Mouse (Mus musculus): ENCODE measurements around the gene Tas2r102. TPM values are rescaled to one million over a fixed set of nuclear protein-coding genes. Genes with fewer than 3 reads are reported as not detected.

Gene Tas2r102
- total RNA-seq, 1 experiment = not detected

DNA sequence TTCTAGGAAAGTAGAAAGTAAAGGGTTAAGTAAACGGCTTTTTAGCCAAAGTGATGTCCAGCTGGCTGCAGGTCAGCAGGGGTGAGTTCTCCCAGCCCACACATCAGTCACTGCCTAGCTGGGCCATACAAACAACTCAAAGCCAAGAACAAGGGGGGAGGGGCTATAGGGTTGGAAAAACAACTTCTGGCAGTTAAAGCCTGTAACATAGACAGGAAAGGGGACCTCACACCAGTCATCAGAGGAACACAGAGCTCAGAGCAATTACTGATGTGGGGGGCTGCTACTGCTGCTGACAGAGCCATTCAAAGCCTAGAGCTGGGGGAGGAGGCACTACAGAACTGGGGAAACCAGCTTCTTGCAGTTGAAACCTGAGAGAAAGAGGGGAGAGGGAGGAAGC is 33.5 kb downstream of the Tas2r102 start:
- Histone ChIP-seq H3K27ac (ENCODE audit: insufficient read depth, low read depth, low read length, poor library complexity, severe bottlenecking) (no peak overlapping the region), H3K4me3 (ENCODE audit: insufficient read depth in 1 of 2, low read depth in 1 of 2, low read length in 2 of 2, poor library complexity in 1 of 2, severe bottlenecking in 1 of 2) (no peak overlapping the region), H3K4me1 (ENCODE audit: control insufficient read depth in 2 of 2, insufficient read depth in 2 of 2, low read length in 2 of 2, poor library complexity in 1 of 2) (no peaks in the 10 kb centered on the region), H3K9me3 (ENCODE audit: control insufficient read depth, insufficient read depth, low read depth, low read length) (no peaks in the 10 kb centered on the region), H3K9ac (ENCODE audit: insufficient read depth, low read depth, low read length, poor library complexity, severe bottlenecking) (no peak overlapping the region), H3K36me3 (ENCODE audit: control insufficient read depth, insufficient read depth, low read length, poor library complexity, severe bottlenecking) (no peaks in the 10 kb centered on the region)
- in situ Hi-C loops (cut with MboI; ENCODE audit: low sequenced_read_pairs in 2 of 2, unreplicated experiment in 2 of 2) = no loop called here
- DNase-seq (ENCODE audit: low read depth, low spot score) = no peak
- no peak for TF ChIP-seq CHD2 (IDR thresholded peaks at IDR 0.05; ENCODE audit: low read depth, low read length)
- TF ChIP-seq ZC3H11A (IDR thresholded peaks at IDR 0.05; ENCODE audit: borderline replicate concordance, low read depth, low read length) = no peak
- no peak for TF ChIP-seq HCFC1 (IDR thresholded peaks at IDR 0.05; ENCODE audit: borderline replicate concordance, insufficient read depth, low read length)
- TF ChIP-seq MAFK (IDR thresholded peaks at IDR 0.05; ENCODE audit: insufficient read depth, low read depth, low read length) = no peak
- TF ChIP-seq ZNF384 (IDR thresholded peaks at IDR 0.05; ENCODE audit: low read depth, low read length) = no peak

DNA sequence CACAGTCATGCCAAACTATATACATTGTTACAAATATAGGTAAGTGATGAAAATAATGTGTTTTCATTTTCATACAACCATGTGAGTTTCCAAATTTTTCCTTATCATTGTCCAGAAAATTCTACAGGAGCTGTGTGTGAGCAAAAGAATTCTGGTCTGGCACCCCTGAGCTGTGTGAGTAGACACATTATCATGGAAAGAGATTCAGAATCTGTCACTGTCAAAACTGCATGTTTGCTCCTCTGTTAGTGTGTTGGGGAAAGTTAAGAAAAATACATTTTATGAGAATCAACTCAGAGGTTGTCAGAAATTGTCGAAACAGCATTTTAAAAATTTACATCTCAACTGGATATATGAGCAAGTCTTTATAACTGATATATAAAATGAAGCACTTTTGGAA is 40.6 kb downstream of the Tas2r102 start, which contains the start of gene Tas2r117:
Gene Tas2r117, plus strand, starts transcription at position 301 of the 400 bp plus-strand sequence.
- no peaks in the 10 kb centered on the region for H3K9me3 ChIP-seq (ENCODE audit: control insufficient read depth, insufficient read depth, low read depth, low read length)
- no peak for DNase-seq (ENCODE audit: low read depth, low spot score)
- no peaks in the 10 kb centered on the region for H3K36me3 ChIP-seq (ENCODE audit: control insufficient read depth, insufficient read depth, low read length, poor library complexity, severe bottlenecking)
- TF ChIP-seq CHD2 (IDR thresholded peaks at IDR 0.05; ENCODE audit: low read depth, low read length) (no peak), HCFC1 (IDR thresholded peaks at IDR 0.05; ENCODE audit: borderline replicate concordance, insufficient read depth, low read length) (no peak), MAFK (IDR thresholded peaks at IDR 0.05; ENCODE audit: insufficient read depth, low read depth, low read length) (no peak), ZNF384 (IDR thresholded peaks at IDR 0.05; ENCODE audit: low read depth, low read length) (no peak), ZC3H11A (IDR thresholded peaks at IDR 0.05; ENCODE audit: borderline replicate concordance, low read depth, low read length) (no peak)
- in situ Hi-C loops (cut with MboI; ENCODE audit: low sequenced_read_pairs in 2 of 2, unreplicated experiment in 2 of 2) = no loop called here
- no peak within 1 kb of the TSS for H3K27ac ChIP-seq (ENCODE audit: insufficient read depth, low read depth, low read length, poor library complexity, severe bottlenecking)
- H3K4me3 ChIP-seq (ENCODE audit: insufficient read depth in 1 of 2, low read depth in 1 of 2, low read length in 2 of 2, poor library complexity in 1 of 2, severe bottlenecking in 1 of 2) = no peak within 1 kb of the TSS
- no peaks in the 10 kb centered on the region for H3K4me1 ChIP-seq (ENCODE audit: control insufficient read depth in 2 of 2, insufficient read depth in 2 of 2, low read length in 2 of 2, poor library complexity in 1 of 2)
- H3K9ac ChIP-seq (ENCODE audit: insufficient read depth, low read depth, low read length, poor library complexity, severe bottlenecking) = no peak within 1 kb of the TSS

Other genes with a start within 250 kb of the Tas2r102 start
- not detected in 2 replicates for gene Prh1, start 192.3 kb upstream of the Tas2r102 start, total RNA-seq (2012; rRNA removed)
- not detected in 2 replicates for gene Prp2, start 166.2 kb upstream of the Tas2r102 start, total RNA-seq (2012; rRNA removed)
- gene A630073D07Rik, start 110.6 kb upstream of the Tas2r102 start, total RNA-seq (2012; rRNA removed) = not detected in 2 replicates
- not detected in 2 replicates for gene Tas2r120, start 105.2 kb upstream of the Tas2r102 start, total RNA-seq (2012; rRNA removed)
- gene Tas2r121, start 61.1 kb upstream of the Tas2r102 start, total RNA-seq (2012; rRNA removed) = not detected in 2 replicates
- gene Tas2r122, start 50.2 kb upstream of the Tas2r102 start, total RNA-seq (2012; rRNA removed) = not detected in 2 replicates
- gene Tas2r115, start 24.1 kb upstream of the Tas2r102 start, total RNA-seq (2012; rRNA removed) = not detected in 2 replicates
- gene Tas2r124, start 7.4 kb upstream of the Tas2r102 start, total RNA-seq (2012; rRNA removed) = not detected in 2 replicates
- not detected in 2 replicates for gene Tas2r136, start 16.0 kb downstream of the Tas2r102 start, total RNA-seq (2012; rRNA removed)
- gene Tas2r117, start 40.7 kb downstream of the Tas2r102 start, total RNA-seq (2012; rRNA removed) = not detected in 2 replicates
- gene Tas2r123, start 85.0 kb downstream of the Tas2r102 start, total RNA-seq (2012; rRNA removed) = not detected in 2 replicates
- gene Tas2r116, start 93.3 kb downstream of the Tas2r102 start, total RNA-seq (2012; rRNA removed) = not detected in 2 replicates
- gene Tas2r110, start 105.9 kb downstream of the Tas2r102 start, total RNA-seq (2012; rRNA removed) = not detected in 2 replicates
- gene Tas2r113, start 130.9 kb downstream of the Tas2r102 start, total RNA-seq (2012; rRNA removed) = not detected in 2 replicates
- gene Tas2r125, start 147.5 kb downstream of the Tas2r102 start, total RNA-seq (2012; rRNA removed) = not detected in 2 replicates
- gene Tas2r129, start 189.0 kb downstream of the Tas2r102 start, total RNA-seq (2012; rRNA removed) = not detected in 2 replicates
- gene Tas2r131, start 195.8 kb downstream of the Tas2r102 start, total RNA-seq (2012; rRNA removed) = not detected in 2 replicates
- gene Tas2r109, start 218.8 kb downstream of the Tas2r102 start, total RNA-seq (2012; rRNA removed) = not detected in 2 replicates

All from ES-E14 (cell line).